Mouse (Mus musculus): ENCODE results near the gene Gm21974. TPM values are rescaled to one million over a fixed set of nuclear protein-coding genes. Genes with fewer than 3 reads are reported as not detected.

Gene Gm21974
- polyA plus RNA-seq, 1 experiment from 2014 or later = not detected

GRCm38 (mm10) chr7:127923714-127924113, 28.5 kb upstream of the Gm21974 start:
- Histone ChIP-seq H3K4me1 (replicated peaks; ENCODE audit: control insufficient read depth, insufficient read depth, low read length) (no peaks in the 10 kb centered on the region; the same call in 1 of the 2 replicates), H3K9me3 (ENCODE audit: control insufficient read depth, low read length) (no peaks in the 10 kb centered on the region), H3K4me3 (ENCODE audit: low read depth, low read length) (no peak overlapping the region), H3K27ac (ENCODE audit: low read depth) (no peak overlapping the region), H3K36me3 (ENCODE audit: control insufficient read depth, insufficient read depth, low read length) (peaks cover 53% of the 10 kb centered on the region), H3K9ac (ENCODE audit: low read length) (no peak overlapping the region), H3K27me3 (replicated peaks; ENCODE audit: control insufficient read depth, insufficient read depth, low read length) (no peaks in the 10 kb centered on the region), H3K4me2 (ENCODE audit: low read length) (no peak overlapping the region)
- 91% methylated on average over 5 of the region's 5 CpGs for WGBS
- DNase-seq (ENCODE audit: low spot score) (no peak), ATAC-seq (replicated peaks; ENCODE audit: low FRiP score, low TSS enrichment, low read depth) (no peak)

GRCm38 (mm10) chr7:127922451-127923275, 27.4 kb upstream of the Gm21974 start:
- 70% methylated on average over 6 of the region's 6 CpGs for WGBS
- 0 out of 2 replicates have a peak overlapping the region, but pooled peaks have one; percentile 22 for H3K27ac ChIP-seq (ENCODE audit: low read depth)

GRCm38 (mm10) chr7:127921516-127921915, 26.3 kb upstream of the Gm21974 start:
- H3K9ac ChIP-seq (ENCODE audit: low read length) = no peak overlapping the region
- no peak overlapping the region for H3K4me3 ChIP-seq (ENCODE audit: low read depth, low read length)
- H3K27me3 ChIP-seq (replicated peaks; ENCODE audit: control insufficient read depth, insufficient read depth, low read length) = no peaks in the 10 kb centered on the region
- WGBS = 68% methylated on average over 8 of the region's 8 CpGs
- H3K27ac ChIP-seq (ENCODE audit: low read depth) = no peak overlapping the region
- H3K9me3 ChIP-seq (ENCODE audit: control insufficient read depth, low read length) = no peaks in the 10 kb centered on the region
- ATAC-seq (replicated peaks; ENCODE audit: low FRiP score, low TSS enrichment, low read depth) (no peak), DNase-seq (ENCODE audit: low spot score) (no peak)
- no peaks in the 10 kb centered on the region; the same call in 1 of the 2 replicates for H3K4me1 ChIP-seq (replicated peaks; ENCODE audit: control insufficient read depth, insufficient read depth, low read length)
- H3K4me2 ChIP-seq (ENCODE audit: low read length) = no peak overlapping the region
- peaks cover 60% of the 10 kb centered on the region for H3K36me3 ChIP-seq (ENCODE audit: control insufficient read depth, insufficient read depth, low read length)

More at GRCm38 (mm10) chr7:127922451-127923275, 27.4 kb upstream of the Gm21974 start:
- H3K4me2 ChIP-seq (ENCODE audit: low read length) = no peak overlapping the region
- no peak for DNase-seq (ENCODE audit: low spot score)
- H3K27me3 ChIP-seq (replicated peaks; ENCODE audit: control insufficient read depth, insufficient read depth, low read length) = no peaks in the 10 kb centered on the region
- H3K36me3 ChIP-seq (ENCODE audit: control insufficient read depth, insufficient read depth, low read length) = peaks cover 53% of the 10 kb centered on the region
- no peak for ATAC-seq (replicated peaks; ENCODE audit: low FRiP score, low TSS enrichment, low read depth)
- no peak overlapping the region for H3K4me3 ChIP-seq (ENCODE audit: low read depth, low read length)
- no peaks in the 10 kb centered on the region; the same call in 1 of the 2 replicates for H3K4me1 ChIP-seq (replicated peaks; ENCODE audit: control insufficient read depth, insufficient read depth, low read length)
- no peak overlapping the region for H3K9ac ChIP-seq (ENCODE audit: low read length)
- no peaks in the 10 kb centered on the region for H3K9me3 ChIP-seq (ENCODE audit: control insufficient read depth, low read length)

GRCm38 (mm10) chr7:127919290-127919689, 24.0 kb upstream of the Gm21974 start:
- WGBS = 74% methylated on average over 7 of the region's 7 CpGs
- Histone ChIP-seq H3K9me3 (ENCODE audit: control insufficient read depth, low read length) (no peaks in the 10 kb centered on the region), H3K36me3 (ENCODE audit: control insufficient read depth, insufficient read depth, low read length) (peaks cover 56% of the 10 kb centered on the region), H3K4me3 (ENCODE audit: low read depth, low read length) (no peak overlapping the region), H3K4me1 (replicated peaks; ENCODE audit: control insufficient read depth, insufficient read depth, low read length) (no peaks in the 10 kb centered on the region), H3K27me3 (replicated peaks; ENCODE audit: control insufficient read depth, insufficient read depth, low read length) (no peaks in the 10 kb centered on the region), H3K27ac (ENCODE audit: low read depth) (no peak overlapping the region), H3K9ac (ENCODE audit: low read length) (no peak overlapping the region), H3K4me2 (ENCODE audit: low read length) (no peak overlapping the region)
- DNase-seq (ENCODE audit: low spot score) (no peak), ATAC-seq (replicated peaks; ENCODE audit: low FRiP score, low TSS enrichment, low read depth) (no peak)

GRCm38 (mm10) chr7:127918203-127918602, 22.9 kb upstream of the Gm21974 start:
- no peak overlapping the region for H3K9ac ChIP-seq (ENCODE audit: low read length)
- ATAC-seq (replicated peaks; ENCODE audit: low FRiP score, low TSS enrichment, low read depth) (no peak), DNase-seq (ENCODE audit: low spot score) (no peak)
- no peaks in the 10 kb centered on the region for H3K27me3 ChIP-seq (replicated peaks; ENCODE audit: control insufficient read depth, insufficient read depth, low read length)
- peaks cover 46% of the 10 kb centered on the region for H3K36me3 ChIP-seq (ENCODE audit: control insufficient read depth, insufficient read depth, low read length)
- H3K4me1 ChIP-seq (replicated peaks; ENCODE audit: control insufficient read depth, insufficient read depth, low read length) = peaks cover 1% of the 10 kb centered on the region
- no peak overlapping the region for H3K27ac ChIP-seq (ENCODE audit: low read depth)
- no peak overlapping the region for H3K4me3 ChIP-seq (ENCODE audit: low read depth, low read length)
- H3K4me2 ChIP-seq (ENCODE audit: low read length) = no peak overlapping the region
- 54% methylated on average over 3 of the region's 3 CpGs for WGBS
- H3K9me3 ChIP-seq (ENCODE audit: control insufficient read depth, low read length) = no peaks in the 10 kb centered on the region

DNA sequence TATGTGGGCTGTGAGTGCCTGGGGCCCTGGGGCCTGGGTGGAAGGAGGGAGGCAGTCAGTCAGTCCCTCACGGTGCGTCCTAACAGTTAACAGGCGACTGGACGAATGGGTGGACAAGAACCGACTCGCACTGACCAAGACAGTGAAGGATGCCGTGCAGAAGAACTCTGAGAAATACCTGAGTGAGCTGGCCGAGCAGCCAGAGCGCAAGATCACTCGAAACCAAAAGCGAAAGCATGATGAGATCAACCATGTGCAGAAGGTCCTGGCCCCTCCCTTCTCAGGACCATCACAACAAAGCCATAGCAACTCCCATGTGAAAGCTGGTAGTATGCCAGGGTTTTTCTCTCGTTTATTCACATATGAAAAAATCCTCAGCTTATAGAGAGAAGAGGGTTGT, 20.0 kb upstream of the Gm21974 start:
- Histone ChIP-seq H3K36me3 (ENCODE audit: control insufficient read depth, insufficient read depth, low read length) (peaks cover 28% of the 10 kb centered on the region), H3K9me3 (ENCODE audit: control insufficient read depth, low read length) (no peaks in the 10 kb centered on the region), H3K9ac (ENCODE audit: low read length) (no peak overlapping the region), H3K4me2 (ENCODE audit: low read length) (no peak overlapping the region), H3K4me1 (replicated peaks; ENCODE audit: control insufficient read depth, insufficient read depth, low read length) (peaks cover 8% of the 10 kb centered on the region), H3K4me3 (ENCODE audit: low read depth, low read length) (no peak overlapping the region), H3K27me3 (replicated peaks; ENCODE audit: control insufficient read depth, insufficient read depth, low read length) (no peaks in the 10 kb centered on the region), H3K27ac (ENCODE audit: low read depth) (no peak overlapping the region)
- DNase-seq (ENCODE audit: low spot score) (no peak), ATAC-seq (replicated peaks; ENCODE audit: low FRiP score, low TSS enrichment, low read depth) (no peak)
- WGBS = 90% methylated on average over 12 of the region's 12 CpGs

- Histone ChIP-seq H3K4me3 (ENCODE audit: low read depth, low read length) (peak overlapping the region; percentile 96), H3K27me3 (replicated peaks; ENCODE audit: control insufficient read depth, insufficient read depth, low read length) (no peaks in the 10 kb centered on the region), H3K27ac (ENCODE audit: low read depth) (peak overlapping the region; percentile 30), H3K9me3 (ENCODE audit: control insufficient read depth, low read length) (no peaks in the 10 kb centered on the region), H3K4me2 (ENCODE audit: low read length) (peak overlapping the region; percentile 57), H3K4me1 (replicated peaks; ENCODE audit: control insufficient read depth, insufficient read depth, low read length) (peaks cover 8% of the 10 kb centered on the region), H3K9ac (ENCODE audit: low read length) (peak overlapping the region; percentile 83), H3K36me3 (ENCODE audit: control insufficient read depth, insufficient read depth, low read length) (peaks cover 48% of the 10 kb centered on the region)
- ATAC-seq (replicated peaks; ENCODE audit: low FRiP score, low TSS enrichment, low read depth) = no peak
- 21% methylated on average over 4 of the region's 4 CpGs for WGBS
- DNase-seq (ENCODE audit: low spot score) = no peak
Observed at GRCm38 (mm10) chr7:127912938-127913337, 17.7 kb upstream of the Gm21974 start.

GRCm38 (mm10) chr7:127912190-127912871, 17.1 kb upstream of the Gm21974 start, which contains the start of gene Kat8:
Gene Kat8 (plus strand): TSS chr7:127912516.
- Histone ChIP-seq H3K36me3 (ENCODE audit: control insufficient read depth, insufficient read depth, low read length) (peaks cover 50% of the 10 kb centered on the region), H3K4me3 (ENCODE audit: low read depth, low read length) (peak within 1 kb of the TSS; percentile 96), H3K4me1 (replicated peaks; ENCODE audit: control insufficient read depth, insufficient read depth, low read length) (peaks cover 8% of the 10 kb centered on the region), H3K9ac (ENCODE audit: low read length) (peak within 1 kb of the TSS; percentile 83), H3K9me3 (ENCODE audit: control insufficient read depth, low read length) (no peaks in the 10 kb centered on the region), H3K27me3 (replicated peaks; ENCODE audit: control insufficient read depth, insufficient read depth, low read length) (no peaks in the 10 kb centered on the region), H3K27ac (ENCODE audit: low read depth) (peak within 1 kb of the TSS; percentile 30), H3K4me2 (ENCODE audit: low read length) (peak within 1 kb of the TSS; percentile 57)
- ATAC-seq (replicated peaks; ENCODE audit: low FRiP score, low TSS enrichment, low read depth) = peak; percentile 94
- 1% methylated on average over 40 of the region's 40 CpGs for WGBS
- peak; percentile 97 for DNase-seq (ENCODE audit: low spot score)
